Mouse (Mus musculus) left cerebral cortex, adult 18-20 months (tissue): Measurements from ENCODE around the gene Tiam2. TPM values are rescaled to one million over a fixed set of nuclear protein-coding genes. Genes with fewer than 3 reads are reported as not detected.

Source experiments
- DNase-seq, 2 experiments: peaks; one replicate each; pipeline ENCODE4 v3.0.0; 2021 to 2022; ENCODE audit warnings: low spot score in 2 of 2, mixed read lengths in 1 of 2
- long read RNA-seq, 2 experiments: library from polyadenylated mRNA; stranded (forward); transcript quantifications; one replicate each; pipeline ENCODE4 v2.0.0; 2021
- total RNA-seq, 2 experiments: library from RNA; stranded (reverse); gene quantifications; 2 replicates each; pipeline ENCODE4 v1.2.3; 2021

The Tiam2 gene
- total RNA-seq = 10 to 100 TPM; 75.6 to 84.1 TPM
- long read RNA-seq, experiment 1, full-length matches to known transcripts = 7 of 65 reads
- long read RNA-seq, experiment 1, partial matches to known transcripts = 7 of 65 reads
- long read RNA-seq, experiment 1, other reads (novel, unspliced or antisense) = 51 of 65 reads
- long read RNA-seq, experiment 2, full-length matches to known transcripts = 3 of 44 reads
- long read RNA-seq, experiment 2, partial matches to known transcripts = 7 of 44 reads
- long read RNA-seq, experiment 2, other reads (novel, unspliced or antisense) = 34 of 44 reads

- no peak for DNase-seq
Observed at GRCm38 (mm10) chr17:3326148-3326902, at the start of gene Tiam2. Gene Tiam2 (plus strand): TSS chr17:3326573.

- DNase-seq = no peak
Observed at GRCm38 (mm10) chr17:3280321-3280720, 46.1 kb upstream of the Tiam2 start.

- no peak for DNase-seq
Observed at GRCm38 (mm10) chr17:3281939-3282338, 44.4 kb upstream of the Tiam2 start.

- DNase-seq = no peak
Observed at GRCm38 (mm10) chr17:3285030-3285671, 41.2 kb upstream of the Tiam2 start.

- DNase-seq = no peak
Observed at GRCm38 (mm10) chr17:3286123-3286825, 40.1 kb upstream of the Tiam2 start.

- peak; percentile 66 to 68 for DNase-seq
Observed at GRCm38 (mm10) chr17:3288341-3288740, 38.0 kb upstream of the Tiam2 start.

GRCm38 (mm10) chr17:3295097-3295496 is 31.3 kb upstream of the Tiam2 start:
- no peak for DNase-seq

- no peak for DNase-seq
Observed at GRCm38 (mm10) chr17:3299487-3299886, 26.9 kb upstream of the Tiam2 start.

- no peak for DNase-seq
Observed at GRCm38 (mm10) chr17:3305926-3306325, 20.4 kb upstream of the Tiam2 start.

GRCm38 (mm10) chr17:3313711-3314624 is 12.4 kb upstream of the Tiam2 start:
- DNase-seq = peak; percentile 48 to 64

- DNase-seq = no peak
Observed at GRCm38 (mm10) chr17:3314625-3315020, 11.8 kb upstream of the Tiam2 start.

GRCm38 (mm10) chr17:3315581-3315980 is 10.8 kb upstream of the Tiam2 start:
- DNase-seq = no peak

- DNase-seq = no peak
Observed at GRCm38 (mm10) chr17:3326903-3327279, 518 bp downstream of the Tiam2 start.

GRCm38 (mm10) chr17:3327335-3327734 is 962 bp downstream of the Tiam2 start:
- DNase-seq = no peak

- no peak for DNase-seq
Observed at GRCm38 (mm10) chr17:3328820-3329219, 2.4 kb downstream of the Tiam2 start.

GRCm38 (mm10) chr17:3329429-3329828 is 3.1 kb downstream of the Tiam2 start:
- DNase-seq = no peak

- no peak for DNase-seq
Observed at GRCm38 (mm10) chr17:3331721-3332461, 5.5 kb downstream of the Tiam2 start.

- no peak for DNase-seq
Observed at GRCm38 (mm10) chr17:3336161-3336739, 9.9 kb downstream of the Tiam2 start.

- DNase-seq = no peak
Observed at GRCm38 (mm10) chr17:3336887-3337524, 10.6 kb downstream of the Tiam2 start.
